Mouse (Mus musculus) frontal cortex, postnatal 14 days (tissue): ENCODE measurements around the gene Dhx30.
"Not testable (repeated sequence)": the region's sequence is repeated elsewhere in the genome, so short reads cannot be mapped to it uniquely, and the experiment has no call there.

Experiments
- DNase-seq, 2 experiments: peaks; one replicate each; pipeline ENCODE4 v3.0.0; 2022; ENCODE audit warnings: low spot score in 2 of 2

Dhx30 gene

GRCm38 (mm10) chr9:110094761-110095160, 22.9 kb downstream of the Dhx30 start:
- no peak for DNase-seq

GRCm38 (mm10) chr9:110093303-110093702, 24.3 kb downstream of the Dhx30 start:
- no peak for DNase-seq

GRCm38 (mm10) chr9:110085693-110086092, 31.9 kb downstream of the Dhx30 start:
- DNase-seq: no peak

GRCm38 (mm10) chr9:110084201-110084964, 33.2 kb downstream of the Dhx30 start:
- DNase-seq: peak in 1 of 2 experiments; percentile 28

GRCm38 (mm10) chr9:110081066-110081465, 36.6 kb downstream of the Dhx30 start:
- no peak for DNase-seq

GRCm38 (mm10) chr9:110076468-110076867, 41.2 kb downstream of the Dhx30 start:
- DNase-seq: not testable (repeated sequence)

- peak; percentile 53 to 81 for DNase-seq
Observed at GRCm38 (mm10) chr9:110071843-110072242, 45.8 kb downstream of the Dhx30 start.

- DNase-seq: no peak
Observed at GRCm38 (mm10) chr9:110071011-110071410, 46.6 kb downstream of the Dhx30 start.

GRCm38 (mm10) chr9:110070358-110070757, 47.3 kb downstream of the Dhx30 start:
- DNase-seq: no peak

- no peak for DNase-seq
Observed at GRCm38 (mm10) chr9:110068745-110069144, 48.9 kb downstream of the Dhx30 start.

GRCm38 (mm10) chr9:110064641-110065040, 53.0 kb downstream of the Dhx30 start:
- no peak for DNase-seq

- no peak for DNase-seq
Observed at GRCm38 (mm10) chr9:110062861-110063260, 54.8 kb downstream of the Dhx30 start.

- no peak for DNase-seq
Observed at GRCm38 (mm10) chr9:110062405-110062804, 55.2 kb downstream of the Dhx30 start.

- no peak for DNase-seq
Observed at GRCm38 (mm10) chr9:110060761-110061160, 56.9 kb downstream of the Dhx30 start.

GRCm38 (mm10) chr9:110057200-110057599, 60.4 kb downstream of the Dhx30 start:
- no peak for DNase-seq

GRCm38 (mm10) chr9:110054781-110055180, 62.8 kb downstream of the Dhx30 start:
- no peak for DNase-seq

GRCm38 (mm10) chr9:110054080-110054421, 63.6 kb downstream of the Dhx30 start:
- DNase-seq: no peak

- DNase-seq: peak; percentile 41 to 61
Observed at GRCm38 (mm10) chr9:110053305-110054079, 64.1 kb downstream of the Dhx30 start.

- DNase-seq: no peak
Observed at GRCm38 (mm10) chr9:110052951-110053304, 64.7 kb downstream of the Dhx30 start.

GRCm38 (mm10) chr9:110051869-110052661, 65.6 kb downstream of the Dhx30 start:
- DNase-seq: peak; percentile 63 to 73

- no peak for DNase-seq
Observed at GRCm38 (mm10) chr9:110051184-110051583, 66.4 kb downstream of the Dhx30 start.

GRCm38 (mm10) chr9:110047857-110048256, 69.8 kb downstream of the Dhx30 start:
- no peak for DNase-seq
